Mouse (Mus musculus) lung, postnatal 36 days (tissue): ENCODE results near the gene Iscu.
"Not testable (repeated sequence)": the region's sequence is repeated elsewhere in the genome, so short reads cannot be mapped to it uniquely, and the experiment has no call there.

Source experiments
- DNase-seq: peaks from one replicate; pipeline ENCODE4 v3.0.0; 2022; ENCODE audit warnings: mixed read lengths

The Iscu gene

GRCm38 (mm10) chr5:113761585-113761984 is 11.0 kb upstream of the Iscu start:
- no peak for DNase-seq

GRCm38 (mm10) chr5:113764426-113764825 is 8.1 kb upstream of the Iscu start:
- no peak for DNase-seq

GRCm38 (mm10) chr5:113765641-113766526 is 6.7 kb upstream of the Iscu start:
- DNase-seq, result no peak

- DNase-seq, result no peak
These were observed 3.7 kb upstream of the Iscu start for GRCm38 (mm10) chr5:113768806-113769205.

- peak; percentile 94 for DNase-seq
These were observed 1.1 kb upstream of the Iscu start for GRCm38 (mm10) chr5:113771213-113772162.

- peak; percentile 8 for DNase-seq
These were observed 464 bp downstream of the Iscu start for GRCm38 (mm10) chr5:113772905-113773519.

GRCm38 (mm10) chr5:113773664-113774063 is 1.1 kb downstream of the Iscu start:
- peak; percentile 93 for DNase-seq

- no peak for DNase-seq
These were observed 3.0 kb downstream of the Iscu start for GRCm38 (mm10) chr5:113775585-113775984.

- no peak for DNase-seq
These were observed 3.8 kb downstream of the Iscu start for GRCm38 (mm10) chr5:113776128-113776895.

- DNase-seq, result peak; percentile 49
These were observed 4.3 kb downstream of the Iscu start for GRCm38 (mm10) chr5:113776896-113777226.

- DNase-seq, result not testable (repeated sequence)
These were observed 5.2 kb downstream of the Iscu start for GRCm38 (mm10) chr5:113777728-113778127.

GRCm38 (mm10) chr5:113779569-113779968 is 7.0 kb downstream of the Iscu start:
- no peak for DNase-seq

- DNase-seq, result no peak
These were observed 7.7 kb downstream of the Iscu start for GRCm38 (mm10) chr5:113780082-113780752.

GRCm38 (mm10) chr5:113780763-113781162 is 8.2 kb downstream of the Iscu start:
- DNase-seq, result no peak

GRCm38 (mm10) chr5:113781254-113781653 is 8.7 kb downstream of the Iscu start:
- DNase-seq, result no peak

- no peak for DNase-seq
These were observed 9.3 kb downstream of the Iscu start for GRCm38 (mm10) chr5:113781875-113782274.

GRCm38 (mm10) chr5:113782624-113783023 is 10.1 kb downstream of the Iscu start:
- DNase-seq, result no peak

GRCm38 (mm10) chr5:113783581-113784001 is 11.0 kb downstream of the Iscu start:
- peak; percentile 27 for DNase-seq

GRCm38 (mm10) chr5:113784104-113784503 is 11.6 kb downstream of the Iscu start:
- not testable (repeated sequence) for DNase-seq

- no peak for DNase-seq
These were observed 14.4 kb downstream of the Iscu start for GRCm38 (mm10) chr5:113786985-113787384.

GRCm38 (mm10) chr5:113788645-113789044 is 16.1 kb downstream of the Iscu start:
- no peak for DNase-seq
